Mouse (Mus musculus): ENCODE data around the gene Slco3a1.

GRCm38 (mm10) chr7:74464638-74465037 lies 89.9 kb downstream of the Slco3a1 start:
- TF ChIP-seq CTCF (conservative IDR thresholded peaks at IDR 0.05; ENCODE audit: insufficient read depth, insufficient read length, low read depth, low read length): no peak
- no peak for TF ChIP-seq POLR2A (IDR thresholded peaks at IDR 0.05; ENCODE audit: low read depth, low read length)
